In the genomic region with DNA sequence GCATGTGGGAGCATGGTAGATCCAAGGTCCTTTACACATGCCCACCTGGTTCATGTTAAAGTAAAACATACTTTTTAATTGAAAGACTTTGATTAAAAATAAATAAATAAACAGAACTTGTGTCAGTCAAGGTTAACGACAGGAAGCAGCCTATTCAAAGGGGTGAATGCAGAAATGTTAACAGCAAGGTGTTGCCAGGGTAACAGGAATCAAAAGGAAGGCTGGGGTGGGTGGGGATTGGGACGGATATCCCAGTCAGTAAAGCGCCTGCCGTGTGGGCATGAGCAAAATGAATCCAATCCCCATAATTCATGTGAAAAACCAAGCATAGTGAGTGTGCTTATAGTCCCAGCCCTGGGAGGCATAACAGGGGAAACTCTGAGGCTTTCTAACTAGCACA, we compare ENCODE assay signal across 18 mouse cellular contexts.
"Had no signal": no experiment of that assay in that cellular context is flagged by ENCODE, and none has a peak within 500 bp of the region (broad histone marks: within the 10 kb centered on the region; RNA-seq: fewer than 3 reads in every experiment).

No protein-coding gene starts in this region.

- H3K36me3 ChIP-seq: lung, embryonic 15.5 days; midbrain, embryonic 13.5 days; neural tube, embryonic 12.5 days; stomach, embryonic 15.5 days had no signal

- H3K4me2 ChIP-seq: lung, embryonic 15.5 days; midbrain, embryonic 11.5 days; midbrain, embryonic 13.5 days; neural tube, embryonic 12.5 days; stomach, embryonic 15.5 days had no signal

- ATAC-seq: liver, postnatal 0 days; lung, postnatal 0 days; midbrain, embryonic 13.5 days; midbrain, embryonic 16.5 days had no signal

- DNase-seq: liver, postnatal 0 days; lung, adult 2 months; lung, postnatal 14 days; lung, postnatal 36 days; right cerebral cortex, postnatal 14 days; thymus, adult 2 months; thymus, postnatal 25 days; thymus, postnatal 4 days had no signal

- H3K4me3 ChIP-seq: lung, embryonic 15.5 days; megakaryocyte, embryonic 14.5 days; midbrain, embryonic 13.5 days; neural tube, embryonic 12.5 days; stomach, embryonic 15.5 days had no signal

- H3K27ac ChIP-seq: lung, embryonic 15.5 days; macrophage; midbrain, embryonic 13.5 days; neural tube, embryonic 12.5 days; stomach, embryonic 15.5 days; stomach, postnatal 0 days had no signal

- H3K9me3 ChIP-seq: lung, embryonic 15.5 days; midbrain, embryonic 13.5 days; neural tube, embryonic 12.5 days; stomach, embryonic 15.5 days had no signal

- H3K27me3 ChIP-seq: lung, embryonic 15.5 days; megakaryocyte, embryonic 14.5 days; midbrain, embryonic 13.5 days; neural tube, embryonic 12.5 days; stomach, embryonic 15.5 days had no signal

- H3K9ac ChIP-seq: liver, postnatal 0 days; lung, embryonic 15.5 days; midbrain, embryonic 13.5 days; neural tube, embryonic 12.5 days; stomach, embryonic 15.5 days had no signal

- H3K4me1 ChIP-seq: lung, embryonic 15.5 days; megakaryocyte, embryonic 14.5 days; neural tube, embryonic 12.5 days; stomach, embryonic 15.5 days had no signal
